11 mouse cellular contexts compared by ENCODE assay signal in genomic region chr6:142961721-142962455, GRCm38 (mm10). TPM values are rescaled to one million over a fixed set of nuclear protein-coding genes. Genes with fewer than 3 reads are reported as not detected.
DNase-seq lines count a peak whose midpoint lies in the region; ATAC-seq lines count a peak whose summit lies in the region.
"Had no signal": no experiment of that assay in that cellular context is flagged by ENCODE, and none has a peak within 500 bp of the region (broad histone marks: within the 10 kb centered on the region; RNA-seq: fewer than 3 reads in every experiment).

No protein-coding gene starts in this region.

- no peak overlapping the region for H3K9ac ChIP-seq in kidney, embryonic 14.5 days (ENCODE audit: low read depth, low read length)
- H3K9ac ChIP-seq in forebrain, embryonic 16.5 days (replicated peaks; ENCODE audit: low read depth, low read length), result no peak overlapping the region
- no peak overlapping the region for H3K9ac ChIP-seq in midbrain, embryonic 15.5 days

- no peaks in the 10 kb centered on the region for H3K36me3 ChIP-seq in kidney, embryonic 14.5 days (ENCODE audit: control insufficient read depth, insufficient read depth, low read length)
- H3K36me3 ChIP-seq in forebrain, embryonic 16.5 days (ENCODE audit: control insufficient read depth, insufficient read depth), result no peaks in the 10 kb centered on the region
- H3K36me3 ChIP-seq in midbrain, embryonic 15.5 days (replicated peaks), result no peaks in the 10 kb centered on the region

- peak overlapping the region; percentile 94 for H3K4me2 ChIP-seq in kidney, embryonic 14.5 days (replicated peaks; ENCODE audit: low read depth, low read length)
- peak overlapping the region; percentile 63 for H3K4me2 ChIP-seq in forebrain, embryonic 16.5 days (ENCODE audit: low read length)
- peak overlapping the region; percentile 65 for H3K4me2 ChIP-seq in midbrain, embryonic 15.5 days

- H3K4me1 ChIP-seq in kidney, embryonic 14.5 days (ENCODE audit: control insufficient read depth, insufficient read depth, low read length), result no peaks in the 10 kb centered on the region
- H3K4me1 ChIP-seq in forebrain, embryonic 16.5 days (replicated peaks; ENCODE audit: control insufficient read depth, insufficient read depth, low read length), result peaks cover 21% of the 10 kb centered on the region
- H3K4me1 ChIP-seq in midbrain, embryonic 15.5 days, result peaks cover 40% of the 10 kb centered on the region

- DNase-seq in kidney, postnatal 14 days, result no peak
- peak; percentile 71 for DNase-seq in ZHBTc4 (ENCODE audit: low read depth, low spot score)
- no peak for DNase-seq in retina, postnatal 1 day
- DNase-seq in left cerebral cortex, adult 8-10 months (ENCODE audit: low spot score in 2 of 2), result no peak
- DNase-seq: adrenal gland, postnatal 36 days; gastrocnemius, postnatal 36 days; liver had no signal

- no peaks in the 10 kb centered on the region for H3K9me3 ChIP-seq in kidney, embryonic 14.5 days (ENCODE audit: control insufficient read depth, low read length)
- H3K9me3 ChIP-seq in forebrain, embryonic 16.5 days (ENCODE audit: control insufficient read depth, low read length), result no peaks in the 10 kb centered on the region
- no peaks in the 10 kb centered on the region for H3K9me3 ChIP-seq in midbrain, embryonic 15.5 days

- H3K27ac ChIP-seq in kidney, embryonic 14.5 days (ENCODE audit: low read depth, low read length), result no peak overlapping the region
- no peak overlapping the region for H3K27ac ChIP-seq in forebrain, embryonic 16.5 days (ENCODE audit: low read length)
- H3K27ac ChIP-seq in midbrain, embryonic 15.5 days, result no peak overlapping the region
- H3K27ac ChIP-seq: macrophage had no signal

- H3K4me3 ChIP-seq in kidney, embryonic 14.5 days (ENCODE audit: low read length), result peak overlapping the region; percentile 54; the same call in 1 of the 2 replicates
- H3K4me3 ChIP-seq in forebrain, embryonic 16.5 days (replicated peaks; ENCODE audit: low read length), result peak overlapping the region; percentile 83
- peak overlapping the region; percentile 86 for H3K4me3 ChIP-seq in midbrain, embryonic 15.5 days

- H3K27me3 ChIP-seq in kidney, embryonic 14.5 days (ENCODE audit: control insufficient read depth, insufficient read depth, low read length), result peaks cover 12% of the 10 kb centered on the region
- H3K27me3 ChIP-seq in forebrain, embryonic 16.5 days (replicated peaks; ENCODE audit: control insufficient read depth, insufficient read depth, low read length), result no peaks in the 10 kb centered on the region
- H3K27me3 ChIP-seq in midbrain, embryonic 15.5 days (replicated peaks), result no peaks in the 10 kb centered on the region

- WGBS in kidney, embryonic 14.5 days, result 82% methylated on average over 9 of the region's 9 CpGs
- WGBS in forebrain, embryonic 16.5 days, result 75% methylated on average over 9 of the region's 9 CpGs
- WGBS in midbrain, embryonic 15.5 days, result 82% methylated on average over 9 of the region's 9 CpGs

- no peak for ATAC-seq in kidney, embryonic 14.5 days (ENCODE audit: low FRiP score, low TSS enrichment)
- ATAC-seq in forebrain, embryonic 16.5 days, result no peak
- ATAC-seq in midbrain, embryonic 15.5 days (replicated peaks), result no peak

RNA-seq across cellular contexts. Expression of gene St8sia1, which starts 2.4 kb away (rescaled TPM):
- polyA plus RNA-seq in kidney, embryonic 14.5 days (2014; fragmentation: Nextera tagmentation; extraction: Ambion mirVana), result 2.4 and 3.5 TPM in 2 replicates
- polyA plus RNA-seq in forebrain, embryonic 16.5 days (2015; fragmentation: Nextera tagmentation; extraction: Ambion mirVana), result 6.4 and 6.7 TPM in 2 replicates
- polyA plus RNA-seq in midbrain, embryonic 15.5 days (2015; fragmentation: Nextera tagmentation; extraction: Ambion mirVana), result 8.8 and 9.2 TPM in 2 replicates
- 10 to 100 TPM; 29.4 to 41.0 (median 34.8) TPM for total RNA-seq in left cerebral cortex, adult 8-10 months (2022)
